In genomic region chr7:75827850-75828249, GRCm38 (mm10) we compare ENCODE assay signal across 8 mouse cellular contexts. TPM values are rescaled to one million over a fixed set of nuclear protein-coding genes. Genes with fewer than 3 reads are reported as not detected.
A peak's percentile ranks its signal among the peaks of the same experiment; 100 is the strongest.
DNase-seq lines count a peak whose midpoint lies in the region; TF ChIP-seq lines count a peak whose summit lies in the region.

No protein-coding gene starts in this region.

- H3K4me3 ChIP-seq in testis, adult 2 months (ENCODE audit: control insufficient read depth, low read depth, low read length), result no peak overlapping the region

- peak; percentile 31; the same call in 1 of the 2 replicates for TF ChIP-seq CTCF in testis, adult 2 months (IDR thresholded peaks at IDR 0.05; ENCODE audit: control insufficient read depth, insufficient read depth, insufficient replicate concordance, low read depth, low read length)

- H3K27me3 ChIP-seq in testis, adult 2 months (ENCODE audit: control insufficient read depth, insufficient read depth, low read length), result no peaks in the 10 kb centered on the region

- no peak for DNase-seq in testis, postnatal 14 days (ENCODE audit: low spot score)
- DNase-seq in cerebellum, postnatal 36 days, result peak; percentile 70 to 78
- peak; percentile 61 for DNase-seq in gastrocnemius, postnatal 10 days
- peak; percentile 91 for DNase-seq in induced T-regulatory cell, adult 2 months (ENCODE audit: low read depth)
- DNase-seq in left cerebral cortex, adult 18-20 months (ENCODE audit: low spot score in 2 of 2), result peak; percentile 60 to 63
- peak; percentile 41 to 75 for DNase-seq in lung, postnatal 4 days
- peak; percentile 52 for DNase-seq in right cerebral cortex, postnatal 14 days

- H3K36me3 ChIP-seq in testis, adult 2 months (ENCODE audit: control insufficient read depth, insufficient read depth, low read length), result no peaks in the 10 kb centered on the region

- TF ChIP-seq POLR2A in testis, adult 2 months (IDR thresholded peaks at IDR 0.05; ENCODE audit: control insufficient read depth, low read depth, low read length), result no peak

- peaks cover 3% of the 10 kb centered on the region; the same call in 1 of the 2 replicates for H3K4me1 ChIP-seq in testis, adult 2 months (ENCODE audit: control insufficient read depth, insufficient read depth, low read length)

- H3K27ac ChIP-seq in testis, adult 2 months (ENCODE audit: control insufficient read depth, insufficient read depth, low read depth, low read length), result no peak overlapping the region

RNA-seq across cellular contexts. Expression of gene Klhl25, which starts 20.3 kb away (rescaled TPM):
- 45.3 and 46.7 TPM in 2 replicates for polyA plus RNA-seq in testis, adult 2 months (2012; rRNA removed)
- 1 to 10 TPM; 3.5 to 5.0 TPM for total RNA-seq in gastrocnemius, postnatal 10 days (2021)
- total RNA-seq in left cerebral cortex, adult 18-20 months (2021), result 10 to 100 TPM in 1 of 2 experiments, 1 to 10 TPM in 1; 9.5 to 10.1 TPM
